ENCODE assay signal across 8 mouse cellular contexts in the genomic region with DNA sequence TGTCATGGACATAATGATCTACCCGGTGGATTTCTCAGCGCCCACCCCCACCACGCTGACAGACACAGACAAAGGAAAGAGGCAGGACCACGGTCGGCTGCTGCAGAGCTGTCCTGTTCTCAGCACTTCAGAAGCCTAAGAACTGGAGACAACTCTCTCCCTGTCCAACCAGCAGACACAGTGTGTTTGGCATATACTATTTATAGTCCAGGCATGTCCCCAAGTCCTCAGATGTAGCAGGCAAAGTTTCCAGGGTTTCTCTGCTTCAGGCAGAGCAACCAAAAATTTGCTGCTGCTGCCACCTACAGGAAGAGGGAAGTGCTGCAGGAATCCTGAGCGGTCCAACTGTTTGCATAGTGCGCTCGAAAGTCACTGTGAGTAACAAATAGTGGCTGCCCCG. TPM values are rescaled to one million over a fixed set of nuclear protein-coding genes. Genes with fewer than 3 reads are reported as not detected.
A peak's percentile ranks its signal among the peaks of the same experiment; 100 is the strongest.
DNase-seq lines count a peak whose midpoint lies in the region; ATAC-seq lines count a peak whose summit lies in the region.

No protein-coding gene starts in this region.

- DNase-seq in ovary, postnatal 10 days (ENCODE audit: low spot score) = peak; percentile 49
- no peak for DNase-seq in ovary, adult 18-20 months (ENCODE audit: low spot score)
- peak; percentile 79 for DNase-seq in cerebellum, adult 8-10 months
- peak; percentile 79 for DNase-seq in forelimb bud, embryonic 11.5 days (ENCODE audit: low read depth, low spot score)
- DNase-seq in layer of hippocampus, postnatal 36 days = peak; percentile 83 to 85
- DNase-seq in midbrain, embryonic 10.5 days (ENCODE audit: low spot score) = peak; percentile 77
- DNase-seq in splenic B cell, adult 2 months (ENCODE audit: low read depth, low spot score) = peak; percentile 41

- peaks cover 14% of the 10 kb centered on the region for H3K27me3 ChIP-seq in midbrain, embryonic 10.5 days (ENCODE audit: low read depth, poor library complexity, severe bottlenecking)
- H3K27me3 ChIP-seq in splenic B cell, adult 2 months (ENCODE audit: control insufficient read depth, insufficient read depth, low read length, poor library complexity, severe bottlenecking) = no peaks in the 10 kb centered on the region

- H3K9me3 ChIP-seq in midbrain, embryonic 10.5 days (replicated peaks) = no peaks in the 10 kb centered on the region

- no peak overlapping the region for H3K4me3 ChIP-seq in midbrain, embryonic 10.5 days

- H3K36me3 ChIP-seq in midbrain, embryonic 10.5 days = no peaks in the 10 kb centered on the region
- no peaks in the 10 kb centered on the region for H3K36me3 ChIP-seq in splenic B cell, adult 2 months (ENCODE audit: control insufficient read depth, insufficient read depth, low read length, poor library complexity, severe bottlenecking)

- H3K27ac ChIP-seq in midbrain, embryonic 10.5 days (replicated peaks) = no peak overlapping the region

- WGBS in midbrain, embryonic 10.5 days = 45% methylated on average over 9 of the region's 9 CpGs

- peaks cover 8% of the 10 kb centered on the region; the same call in 1 of the 2 replicates for H3K4me1 ChIP-seq in midbrain, embryonic 10.5 days

- ATAC-seq in hematopoietic stem cell, adult 5-6 weeks (replicated peaks in 1 of 2; ENCODE audit: insufficient read depth in 1 of 2, low FRiP score in 2 of 2, low TSS enrichment in 1 of 2, low read depth in 1 of 2, poor library complexity in 2 of 2, severe bottlenecking in 2 of 2) = peak; percentile 42 to 65; a peak in 3 of 4 replicates

RNA-seq across cellular contexts. Expression of a gene that starts 11.3 kb away (rescaled TPM):
- total RNA-seq in hematopoietic stem cell, adult 5-6 weeks (2017) = not detected in 2 replicates
- total RNA-seq in layer of hippocampus, postnatal 36 days (2021) = 1 to 10 TPM; 4.6 to 7.3 TPM
- polyA plus RNA-seq in midbrain, embryonic 10.5 days (2016; fragmentation: Nextera tagmentation; extraction: Ambion mirVana) = 0.24 and 0.26 TPM in 2 replicates

RNA-seq across cellular contexts. Expression of a gene that starts 51.7 kb away (rescaled TPM):
- total RNA-seq in hematopoietic stem cell, adult 5-6 weeks (2017) = not detected in 2 replicates
- 100 to 1,000 TPM; 317 to 352 TPM for total RNA-seq in layer of hippocampus, postnatal 36 days (2021)
- 11.2 and 14.3 TPM in 2 replicates for polyA plus RNA-seq in midbrain, embryonic 10.5 days (2016; fragmentation: Nextera tagmentation; extraction: Ambion mirVana)

Comparison
In these comparisons a context has a peak if more than half of its experiments do, and no peak if none do; other contexts are left out.
1. RNA of a gene that starts 51.7 kb away (total RNA-seq): 317 to 352 TPM in layer of hippocampus, postnatal 36 days; not detected in hematopoietic stem cell, adult 5-6 weeks; every median in the first group is over 100 times any median in the second.